Mouse (Mus musculus) forebrain, postnatal 0 days (tissue): Measurements from ENCODE around the gene Cebpzos. TPM values are rescaled to one million over a fixed set of nuclear protein-coding genes. Genes with fewer than 3 reads are reported as not detected.

ENCODE experiments used
- ATAC-seq: fragments of 200-750 bp; cut with Nextera tagmentation; 2 replicates; pipeline ENCODE4 v1.8.0; 2017; ENCODE audit warnings: mild to moderate bottlenecking, moderate library complexity
- DNase-seq: peaks from one replicate; pipeline ENCODE4 v3.0.0-alpha.2; 2015
- H3K27ac ChIP-seq: fragments of 300-500 bp; sonication (generic); 2 replicates; pipeline ENCODE4 v1.5.1; 2014; ENCODE audit warnings: low read depth, mild to moderate bottlenecking, antibody characterized with exemption, low read length, moderate library complexity, mixed read lengths
- H3K27me3 ChIP-seq: fragments of 300-500 bp; sonication (generic); 2 replicates; pipeline ENCODE4 v1.6.1; 2014; ENCODE audit warnings: mild to moderate bottlenecking, low read length, mixed read lengths; ENCODE audit not compliant: insufficient read depth
- H3K36me3 ChIP-seq: fragments of 300-500 bp; sonication (generic); 2 replicates; pipeline ENCODE4 v1.6.1; 2014; ENCODE audit warnings: mild to moderate bottlenecking, moderate library complexity; ENCODE audit not compliant: insufficient read depth
- H3K4me1 ChIP-seq: fragments of 300-500 bp; sonication (generic); 2 replicates; pipeline ENCODE4 v1.6.1; 2014; ENCODE audit warnings: antibody characterized with exemption; ENCODE audit not compliant: insufficient read depth
- H3K4me2 ChIP-seq: fragments of 300-500 bp; sonication (generic); 2 replicates; pipeline ENCODE4 v1.6.1; 2014; ENCODE audit warnings: low read depth, mild to moderate bottlenecking, moderate library complexity
- H3K4me3 ChIP-seq: fragments of 300-500 bp; sonication (generic); 2 replicates; pipeline ENCODE4 v1.5.1; 2014; ENCODE audit warnings: low read depth, low read length, mixed read lengths
- H3K9ac ChIP-seq: fragments of 300-500 bp; sonication (generic); 2 replicates; pipeline ENCODE4 v1.6.1; 2014; ENCODE audit warnings: mild to moderate bottlenecking
- H3K9me3 ChIP-seq: fragments of 300-500 bp; sonication (generic); 2 replicates; pipeline ENCODE4 v1.6.1; 2016; ENCODE audit warnings: low read length
- CTCF ChIP-seq: sonication (generic); IDR thresholded peaks from 2 replicates; pipeline ENCODE4 v1.5.1; 2016; ENCODE audit warnings: antibody characterized with exemption, control low read depth, low read depth
- WGBS: fragments of 180-500 bp; shearing (Covaris S2); extraction: QIAGEN DNeasy Blood & Tissue Kit; methylation state at CpG from one replicate; pipeline ENCODE4 v1.1.7; 2014; 5-methylcytosine and 5-hydroxymethylcytosine counted together
- polyA plus RNA-seq: library from polyadenylated mRNA; unstranded; fragments of >200 nt; fragmentation: Nextera tagmentation; extraction: Ambion mirVana; gene quantifications from 2 replicates; pipeline ENCODE4 v1.2.1, GENCODE M21; 2015
- total RNA-seq: library from RNA; depleted of rRNA; stranded (reverse); fragments of >200 nt; gene quantifications from 2 replicates; pipeline ENCODE4 v1.2.3, GENCODE M21; 2014

Gene Cebpzos
- total and polyA plus RNA-seq, 2 experiments from 2014 or later: 40.1 to 127 TPM

DNA sequence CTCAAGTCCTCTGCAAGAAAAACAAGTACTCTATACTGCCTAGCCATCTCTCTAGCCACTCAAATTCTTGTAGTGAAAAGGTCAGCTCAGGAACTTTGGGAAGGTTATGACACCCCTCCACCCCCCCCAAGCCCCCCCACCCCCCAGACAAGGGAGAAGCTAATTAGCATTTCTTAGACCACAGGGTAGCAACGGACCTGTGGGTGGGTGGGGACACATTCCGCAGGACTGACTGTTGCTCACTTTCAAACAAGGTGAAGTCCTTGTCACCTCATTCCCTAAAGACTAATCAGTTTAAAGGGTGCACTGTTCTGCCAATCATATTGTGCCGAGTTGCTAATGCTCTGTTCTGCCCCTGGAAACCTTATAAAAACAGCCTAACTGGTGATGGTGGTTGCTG lies 2.4 kb upstream of the Cebpzos start:
- no peak for TF ChIP-seq CTCF
- Histone ChIP-seq H3K4me2 (no peak overlapping the region), H3K27me3 (no peaks in the 10 kb centered on the region), H3K4me3 (no peak overlapping the region), H3K36me3 (peaks cover 6% of the 10 kb centered on the region; the same call in 1 of the 2 replicates), H3K4me1 (peaks cover 10% of the 10 kb centered on the region), H3K9ac (no peak overlapping the region), H3K27ac (no peak overlapping the region), H3K9me3 (no peaks in the 10 kb centered on the region)
- 72% methylated on average over 3 of the region's 3 CpGs for WGBS
- DNase-seq (no peak), ATAC-seq (no peak)

DNA sequence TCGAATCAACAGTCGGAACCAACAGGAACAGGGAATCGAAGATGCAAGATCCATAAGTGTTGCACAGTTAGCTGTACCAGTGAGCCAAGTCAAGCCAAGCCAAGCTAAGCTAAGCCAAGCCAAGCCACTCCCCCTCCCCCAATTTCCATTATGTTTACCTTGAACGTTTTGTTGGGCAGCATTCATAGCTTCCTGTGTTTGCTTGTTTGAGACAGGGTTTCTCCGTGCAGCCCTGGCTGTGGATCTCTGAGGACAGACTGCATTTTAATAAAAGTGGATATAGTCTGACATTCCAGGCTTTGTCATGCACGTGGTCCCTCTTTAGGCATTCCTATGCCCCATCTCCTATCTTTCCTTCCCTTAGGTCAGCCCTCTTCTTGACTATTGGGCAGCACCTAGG lies 528 bp upstream of the Cebpzos start:
- Histone ChIP-seq H3K27me3 (no peaks in the 10 kb centered on the region), H3K9ac (peak overlapping the region; percentile 74), H3K27ac (peak overlapping the region; percentile 79), H3K4me1 (peaks cover 10% of the 10 kb centered on the region), H3K4me2 (peak overlapping the region; percentile 70), H3K9me3 (no peaks in the 10 kb centered on the region), H3K36me3 (peaks cover 20% of the 10 kb centered on the region), H3K4me3 (peak overlapping the region; percentile 62)
- ATAC-seq (peak; percentile 8; the same call in 1 of the 2 replicates), DNase-seq (peak; percentile 20)
- 43% methylated on average over 6 of the region's 6 CpGs for WGBS
- TF ChIP-seq CTCF: no peak

DNA sequence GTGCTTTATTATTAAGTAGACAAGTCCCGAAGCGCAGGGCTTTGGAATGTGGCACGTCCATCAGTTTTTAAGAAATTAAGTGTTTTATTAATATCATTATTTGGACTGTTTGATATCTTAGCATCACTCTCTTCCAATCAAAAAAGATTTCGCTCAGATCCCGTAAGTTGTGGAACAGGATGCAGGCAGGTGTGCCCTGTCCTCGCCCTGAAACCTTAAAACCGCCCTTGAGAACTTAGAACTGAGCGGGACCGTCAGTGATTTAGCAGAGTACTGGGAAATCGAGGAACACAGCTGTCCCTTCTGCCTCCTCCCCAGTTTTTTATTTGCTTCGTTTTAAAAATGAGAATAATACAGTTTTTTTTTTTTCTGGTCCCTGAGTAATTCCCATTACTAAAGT lies 599 bp downstream of the Cebpzos start:
- Histone ChIP-seq H3K27ac (peak overlapping the region; percentile 79), H3K9me3 (no peaks in the 10 kb centered on the region), H3K9ac (peak overlapping the region; percentile 74), H3K4me3 (peak overlapping the region; percentile 62), H3K4me1 (peaks cover 10% of the 10 kb centered on the region), H3K27me3 (no peaks in the 10 kb centered on the region), H3K36me3 (peaks cover 30% of the 10 kb centered on the region), H3K4me2 (peak overlapping the region; percentile 70)
- no peak for TF ChIP-seq CTCF
- ATAC-seq (0 out of 2 replicates have a peak, but pooled peaks have one; percentile 6), DNase-seq (no peak)
- WGBS: 2% methylated on average over 11 of the region's 11 CpGs

DNA sequence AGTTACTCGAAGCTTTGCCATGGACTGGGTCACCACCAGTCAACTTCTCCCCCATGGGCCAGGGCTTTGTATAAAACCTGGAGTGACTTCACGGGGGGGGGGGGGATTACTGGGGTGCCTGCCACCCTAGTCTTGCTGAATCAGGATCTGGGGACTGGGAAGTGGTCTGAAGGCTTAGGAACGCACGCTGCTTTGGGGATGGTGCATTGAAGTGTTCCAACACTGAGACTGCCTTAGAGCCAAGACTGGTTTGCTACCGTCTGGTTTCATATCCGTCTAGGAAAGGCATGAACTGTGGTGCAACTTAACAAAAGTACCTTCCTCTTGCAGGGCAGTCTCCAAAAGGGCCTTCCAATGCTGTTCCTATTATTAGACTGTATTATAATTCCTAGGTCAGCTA lies 1.4 kb downstream of the Cebpzos start:
- no peaks in the 10 kb centered on the region for H3K9me3 ChIP-seq
- DNase-seq (no peak), ATAC-seq (no peak)
- H3K4me2 ChIP-seq: peak overlapping the region; percentile 70; the same call in 1 of the 2 replicates
- H3K4me3 ChIP-seq: peak overlapping the region; percentile 62; the same call in 1 of the 2 replicates
- no peak for TF ChIP-seq CTCF
- H3K27me3 ChIP-seq: no peaks in the 10 kb centered on the region
- WGBS: 39% methylated on average over 6 of the region's 6 CpGs
- no peak overlapping the region for H3K27ac ChIP-seq
- H3K9ac ChIP-seq: no peak overlapping the region
- H3K36me3 ChIP-seq: peaks cover 35% of the 10 kb centered on the region
- H3K4me1 ChIP-seq: peaks cover 10% of the 10 kb centered on the region

DNA sequence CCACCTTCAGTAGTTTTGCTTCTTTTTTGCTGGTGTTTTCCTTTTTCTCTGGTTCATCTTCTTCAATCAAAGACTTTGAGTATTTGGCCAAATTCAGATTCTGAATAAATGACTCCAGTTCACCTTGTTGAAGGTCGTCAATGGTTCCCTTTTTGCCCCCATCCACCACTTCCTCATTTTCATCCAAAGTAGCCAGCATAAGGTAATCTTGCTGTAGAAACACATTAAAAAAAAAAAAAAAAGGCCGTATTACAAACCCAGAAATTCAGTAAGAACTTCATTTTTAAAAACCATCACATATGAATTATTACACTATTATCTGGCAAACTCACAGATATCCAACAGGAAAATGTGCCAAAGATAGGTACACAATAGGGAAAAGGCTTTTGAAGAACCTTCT lies 19.6 kb downstream of the Cebpzos start:
- Histone ChIP-seq H3K4me1 (no peaks in the 10 kb centered on the region), H3K36me3 (peaks cover 38% of the 10 kb centered on the region), H3K27ac (no peak overlapping the region), H3K9me3 (no peaks in the 10 kb centered on the region), H3K9ac (peak overlapping the region; percentile 76), H3K4me3 (peak overlapping the region; percentile 89), H3K4me2 (peak overlapping the region; percentile 66), H3K27me3 (no peaks in the 10 kb centered on the region)
- ATAC-seq (no peak), DNase-seq (no peak)
- WGBS: 85% methylated on average over 2 of the region's 2 CpGs
- no peak for TF ChIP-seq CTCF

DNA sequence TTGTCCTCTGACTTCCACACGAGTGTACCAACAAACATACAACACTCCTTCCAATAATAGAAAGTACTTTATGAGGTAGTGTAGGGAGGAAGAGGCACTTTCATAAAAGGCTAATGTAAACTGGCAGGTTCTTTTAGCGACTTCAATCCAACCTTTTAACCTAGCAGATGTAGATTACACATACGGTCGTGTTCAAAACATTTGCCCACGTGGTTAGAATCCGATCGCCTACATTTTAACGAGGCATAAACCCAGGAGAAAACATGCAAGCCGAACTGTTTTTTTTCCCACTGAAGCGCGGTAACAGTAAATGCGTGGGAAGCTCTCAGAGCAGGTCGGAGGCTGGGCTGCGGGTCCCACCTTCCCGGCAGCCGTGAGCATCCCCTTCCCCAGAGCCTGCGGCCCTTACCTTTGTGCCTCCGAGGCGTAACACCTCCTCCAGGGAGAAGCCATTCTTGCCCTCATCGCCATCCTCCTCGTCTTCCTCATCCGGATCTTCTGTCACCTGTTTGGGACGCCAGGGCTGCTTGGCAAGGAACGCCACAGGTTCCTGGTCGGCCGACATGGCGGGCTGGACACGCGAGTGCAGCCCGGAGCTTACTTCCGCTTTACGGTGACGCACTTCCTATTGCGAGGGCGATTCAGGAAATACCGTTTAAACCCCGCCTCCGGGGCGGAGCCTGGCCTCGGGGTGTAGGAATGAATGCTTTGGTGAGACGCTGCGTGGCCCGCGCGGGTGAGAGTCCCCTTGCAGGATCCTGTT lies 20.3 kb downstream of the Cebpzos start, which contains the start of the genes Cebpz and Ndufaf7:
TSS of gene Cebpz (minus strand) at position 601 of the 763 bp plus-strand sequence.
TSS of gene Ndufaf7 (plus strand) at position 671 of the 763 bp plus-strand sequence.
- under 1% methylated on average over 45 of the region's 45 CpGs for WGBS
- ATAC-seq: peak; percentile 100

DNA sequence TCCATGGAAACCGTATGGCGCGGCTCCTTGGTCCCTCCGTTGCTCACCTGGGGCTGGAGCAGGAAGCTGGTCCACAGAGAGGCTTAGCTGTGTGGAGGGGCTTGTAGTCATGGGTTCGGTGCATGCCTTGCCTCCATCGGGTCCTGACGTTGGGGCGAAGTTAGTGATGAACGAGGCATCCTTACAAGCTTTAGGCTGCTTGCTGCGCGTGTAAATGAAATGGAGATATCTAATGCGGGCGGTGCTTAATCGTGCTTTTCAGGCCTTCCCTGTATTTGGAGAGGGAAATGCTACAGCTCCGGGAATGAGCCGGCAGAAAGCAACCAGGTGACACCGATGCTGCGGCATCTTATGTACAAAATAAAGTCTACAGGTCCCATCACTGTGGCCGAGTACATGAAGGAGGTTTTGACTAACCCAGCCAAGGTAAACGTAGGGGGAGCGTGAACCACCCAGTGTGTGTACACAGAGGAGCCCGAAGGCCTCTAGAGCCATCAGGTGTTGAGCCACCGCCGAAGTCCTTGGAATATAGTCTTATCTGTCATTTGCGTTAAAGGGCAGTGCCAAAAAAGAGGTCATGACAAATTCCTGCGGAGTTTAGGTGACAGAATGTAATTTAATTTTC lies 21.0 kb downstream of the Cebpzos start:
- Histone ChIP-seq H3K36me3 (peaks cover 34% of the 10 kb centered on the region), H3K4me2 (peak overlapping the region; percentile 66), H3K4me3 (peak overlapping the region; percentile 89), H3K27me3 (no peaks in the 10 kb centered on the region), H3K9me3 (no peaks in the 10 kb centered on the region), H3K27ac (peak overlapping the region; percentile 73), H3K4me1 (no peaks in the 10 kb centered on the region), H3K9ac (peak overlapping the region; percentile 76)
- no peak for DNase-seq
- 6% methylated on average over 26 of the region's 26 CpGs for WGBS
- TF ChIP-seq CTCF: no peak
- peak; percentile 8; the same call in 1 of the 2 replicates for ATAC-seq

More for the DNA sequence above, 20.3 kb downstream of the Cebpzos start, which contains the start of the genes Cebpz and Ndufaf7:
- H3K4me3 ChIP-seq: peak within 1 kb of the TSS; percentile 89
- H3K9ac ChIP-seq: peak within 1 kb of the TSS; percentile 76
- no peaks in the 10 kb centered on the region for H3K9me3 ChIP-seq
- H3K4me2 ChIP-seq: peak within 1 kb of the TSS; percentile 66
- no peaks in the 10 kb centered on the region for H3K27me3 ChIP-seq
- DNase-seq: peak; percentile 97
- peaks cover 34% of the 10 kb centered on the region for H3K36me3 ChIP-seq
- H3K27ac ChIP-seq: peak within 1 kb of the TSS; percentile 73
- no peaks in the 10 kb centered on the region for H3K4me1 ChIP-seq
- no peak for TF ChIP-seq CTCF
